Mouse (Mus musculus) monocyte, adult 2 months (primary cell): ENCODE results near the gene Acsl5.
A peak's percentile ranks its signal among the peaks of the same experiment; 100 is the strongest.

Source experiments
- DNase-seq, 2 experiments: peaks; one replicate each; pipeline ENCODE4 v3.0.0; 2022; ENCODE audit warnings: low spot score in 2 of 2, low read depth in 1 of 2

Acsl5 gene

DNA sequence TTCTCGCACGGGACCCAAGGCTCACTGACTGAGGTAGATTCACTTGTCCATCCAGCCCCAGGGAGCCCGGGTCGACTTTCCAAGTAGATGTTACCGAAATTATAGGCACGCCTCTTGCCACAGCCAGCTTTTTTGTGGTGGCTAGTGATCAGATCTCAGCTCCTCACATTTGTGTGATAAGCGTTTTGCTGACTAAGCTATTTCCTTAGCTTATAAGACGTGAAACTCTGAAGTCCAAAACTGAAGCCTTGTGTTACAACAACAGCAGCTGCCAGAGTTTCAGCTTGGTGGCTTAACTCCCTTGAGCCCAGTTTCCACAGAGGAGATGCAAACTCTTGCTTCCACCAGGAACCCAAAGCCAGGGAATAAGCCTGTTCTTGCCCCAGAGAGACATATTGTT, 70.9 kb downstream of the Acsl5 start:
- no peak for DNase-seq

DNA sequence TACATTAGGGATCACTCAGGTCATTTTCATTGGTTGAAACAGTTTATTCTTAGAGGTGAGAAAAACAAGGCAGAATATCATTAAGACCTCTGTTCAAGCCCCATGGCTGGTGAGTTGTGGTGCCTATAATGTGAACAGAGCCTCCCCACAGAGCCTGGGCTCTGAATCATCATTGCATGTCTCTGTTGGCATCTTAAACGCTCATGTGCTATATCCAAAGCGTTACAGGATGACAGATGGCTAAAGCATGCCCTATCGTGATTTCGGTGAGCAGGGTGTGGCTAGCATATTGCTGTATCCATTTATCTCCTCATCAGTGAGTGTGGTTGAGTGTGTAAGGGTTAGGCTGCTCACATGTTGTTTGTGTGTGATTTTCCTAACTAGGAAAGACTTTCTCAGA, 75.8 kb downstream of the Acsl5 start:
- no peak for DNase-seq

DNA sequence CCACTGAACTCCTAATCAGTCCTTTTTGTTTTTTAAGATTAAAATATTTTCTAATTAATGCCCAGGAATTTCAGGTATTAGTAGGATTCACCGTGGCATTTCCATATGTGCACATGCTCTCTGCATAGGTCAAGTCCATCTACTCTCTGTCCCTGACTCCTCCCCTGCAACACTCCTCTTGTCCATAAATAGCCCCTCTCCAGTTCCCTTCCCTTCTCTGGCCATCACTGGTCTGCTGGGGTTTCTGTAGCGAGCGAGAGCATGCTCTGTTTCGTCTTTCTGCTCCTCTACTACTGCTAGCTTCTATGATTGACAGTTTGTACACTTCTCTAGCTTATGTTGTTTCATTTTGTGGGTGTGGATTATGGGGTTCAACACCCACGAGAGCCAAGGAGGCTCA, 80.0 kb downstream of the Acsl5 start:
- DNase-seq, result no peak

DNA sequence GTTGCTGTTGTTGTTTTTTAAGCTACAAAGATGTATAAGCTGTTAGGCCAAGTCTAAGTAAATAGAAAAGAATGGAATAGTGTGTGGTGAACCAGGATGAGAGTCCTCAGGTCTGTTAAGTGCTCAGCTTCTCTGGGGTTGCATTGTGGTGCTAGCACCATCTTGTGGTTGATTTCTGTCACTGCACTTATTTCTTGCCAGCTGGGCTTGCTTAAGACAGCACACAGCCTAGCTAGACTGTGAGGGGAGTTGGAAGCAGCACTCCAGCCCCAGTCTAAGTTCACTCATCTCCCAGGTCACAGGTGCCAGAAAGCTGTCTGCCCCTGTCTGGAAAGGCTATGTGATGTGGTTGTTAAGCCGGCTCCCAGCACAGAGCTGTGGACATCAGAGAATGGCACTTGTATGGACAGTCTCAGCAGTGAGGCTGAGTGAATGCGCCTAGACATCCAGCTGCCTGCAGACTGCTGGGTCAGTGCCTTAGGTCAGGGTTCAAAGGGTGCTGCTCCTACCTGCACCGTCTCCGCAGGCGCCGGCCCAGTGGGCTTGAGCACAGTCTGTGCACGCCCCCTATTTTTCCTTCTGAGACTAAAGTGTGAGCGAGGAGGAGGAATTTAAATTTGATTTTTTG, 81.0 kb downstream of the Acsl5 start:
- DNase-seq, result peak in 1 of 2 experiments; percentile 34

DNA sequence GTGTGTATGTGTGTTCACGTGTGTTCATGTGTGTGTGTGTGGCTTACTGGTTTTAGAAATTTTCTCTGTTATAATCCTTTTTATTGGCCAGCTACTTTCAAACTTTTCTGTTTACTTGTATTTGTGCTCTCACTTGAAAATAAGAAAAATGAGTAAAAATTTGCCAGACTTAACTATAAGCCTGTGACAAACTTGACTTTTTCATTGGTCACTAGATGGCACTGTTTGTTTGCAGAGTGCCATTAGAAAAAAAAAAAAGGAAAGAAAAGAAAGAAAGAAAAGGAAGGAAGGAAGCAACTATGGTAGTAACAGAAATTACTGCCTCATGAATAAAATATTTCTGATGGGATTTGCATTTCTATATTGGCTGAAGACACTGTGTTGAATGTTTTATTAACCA, 84.1 kb downstream of the Acsl5 start:
- no peak for DNase-seq

DNA sequence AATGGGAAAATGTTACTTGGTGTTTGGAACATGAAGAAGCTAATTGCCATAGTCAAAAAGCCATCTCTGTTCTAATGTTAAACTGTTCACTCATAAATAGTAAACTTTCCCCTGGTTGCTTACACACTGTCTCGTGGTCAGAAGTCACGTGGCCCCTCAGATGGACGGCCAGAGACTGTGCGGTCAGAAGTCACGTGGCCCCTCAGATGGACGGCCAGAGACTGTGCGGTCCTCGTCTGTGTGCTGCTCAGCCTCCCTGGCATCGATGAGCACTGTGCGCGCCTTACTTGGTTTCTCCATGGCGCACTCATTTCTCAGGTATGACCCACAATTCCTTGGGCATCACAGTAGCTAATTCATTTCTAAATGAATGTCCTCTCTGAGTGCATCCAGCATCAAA, 84.7 kb downstream of the Acsl5 start:
- DNase-seq, result no peak

DNA sequence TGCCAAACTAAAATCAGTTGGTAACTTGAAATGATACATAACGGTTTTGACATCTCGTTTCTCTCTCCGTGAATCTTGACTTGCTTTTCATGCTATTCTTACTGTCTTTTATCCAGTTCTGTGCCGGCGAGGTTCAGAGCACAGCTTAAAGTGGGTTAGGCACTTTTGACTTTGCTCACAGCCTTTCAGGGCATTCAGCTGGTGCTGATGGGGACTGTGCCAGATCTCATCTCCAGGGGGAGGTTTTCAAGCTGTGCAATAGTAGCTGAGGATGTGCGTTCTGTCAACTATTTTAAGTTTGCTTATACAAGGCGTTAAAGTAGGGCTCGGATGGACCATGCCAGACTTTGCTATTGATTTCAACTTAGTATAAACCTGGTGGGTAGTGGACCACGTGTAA, 85.3 kb downstream of the Acsl5 start:
- no peak for DNase-seq

DNA sequence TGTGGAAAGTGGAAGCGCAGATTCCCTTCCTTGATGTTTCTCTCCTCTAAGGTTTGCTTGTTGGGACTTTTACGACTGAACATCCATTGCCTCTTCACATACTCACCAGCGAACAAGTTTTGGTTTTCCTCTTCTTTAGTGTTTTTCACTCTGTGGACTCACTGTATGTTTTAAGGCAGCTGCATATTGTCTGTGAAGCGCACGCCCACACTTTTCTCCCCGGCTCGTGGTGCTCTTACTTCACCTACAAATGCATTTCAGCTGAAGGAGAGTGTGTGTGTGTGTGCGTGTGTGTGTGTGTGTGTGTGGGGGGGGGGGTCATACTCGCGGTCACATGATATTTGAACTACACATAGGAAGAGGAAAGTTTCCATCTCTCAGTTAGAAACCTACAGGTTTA, 85.9 kb downstream of the Acsl5 start:
- no peak for DNase-seq

DNA sequence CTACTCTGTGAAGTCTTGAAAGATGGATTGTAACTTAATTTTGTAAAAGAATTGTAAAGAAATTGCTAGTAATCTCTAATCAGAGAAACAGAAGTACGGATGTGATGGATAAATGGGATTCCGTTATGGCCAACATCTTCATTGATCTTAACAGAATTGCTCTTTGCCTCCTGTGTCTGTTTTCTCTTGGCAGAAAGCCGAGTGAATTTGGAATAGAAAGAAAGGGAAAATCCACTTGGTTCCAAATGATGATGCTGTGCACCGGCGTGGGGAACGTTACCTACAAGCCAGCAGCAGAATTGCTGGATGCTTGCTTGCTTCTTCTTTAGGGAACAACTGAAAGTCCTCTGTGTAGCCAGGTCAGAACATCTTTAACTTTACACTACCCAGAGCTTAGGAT, 88.8 kb downstream of the Acsl5 start:
- DNase-seq, result no peak

DNA sequence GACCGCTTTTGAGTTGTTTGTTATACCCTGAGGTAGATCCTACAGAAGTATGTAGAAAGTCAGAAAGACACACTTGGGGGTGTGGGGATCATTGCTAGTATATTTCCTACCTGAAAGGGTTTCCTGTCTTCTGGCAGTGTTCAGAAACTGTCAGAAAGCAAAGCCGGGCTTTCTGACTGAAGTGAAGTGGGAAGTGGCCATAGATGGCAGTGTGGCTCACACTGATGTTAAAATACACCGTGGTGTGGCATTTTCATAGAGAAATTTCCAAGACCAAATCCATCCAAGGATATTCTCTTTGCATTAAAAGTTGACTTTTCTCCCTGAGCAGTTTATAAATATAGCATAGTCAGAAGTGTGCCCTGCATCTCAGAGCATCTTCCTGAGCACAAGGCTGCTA, 89.6 kb downstream of the Acsl5 start:
- no peak for DNase-seq

DNA sequence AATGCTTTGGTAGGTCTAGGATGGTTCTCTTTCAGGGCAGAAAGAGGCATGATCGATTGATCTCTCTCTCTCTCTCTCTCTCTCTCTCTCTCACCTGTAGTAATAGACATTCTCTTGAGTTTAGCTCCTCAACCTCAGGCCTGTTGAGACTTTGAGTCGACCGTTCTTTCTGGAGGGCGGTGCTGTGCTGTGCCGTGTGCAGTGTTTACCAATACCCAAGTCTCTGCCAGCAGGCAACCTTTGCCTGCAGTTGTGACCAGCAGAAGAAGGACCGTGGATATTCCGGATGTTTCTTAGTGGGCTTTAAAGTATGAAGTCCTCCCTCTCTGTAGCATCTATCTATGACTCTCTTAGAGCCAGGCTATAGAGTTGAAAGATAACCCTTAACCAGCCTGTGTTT, 90.7 kb downstream of the Acsl5 start:
- DNase-seq, result no peak

DNA sequence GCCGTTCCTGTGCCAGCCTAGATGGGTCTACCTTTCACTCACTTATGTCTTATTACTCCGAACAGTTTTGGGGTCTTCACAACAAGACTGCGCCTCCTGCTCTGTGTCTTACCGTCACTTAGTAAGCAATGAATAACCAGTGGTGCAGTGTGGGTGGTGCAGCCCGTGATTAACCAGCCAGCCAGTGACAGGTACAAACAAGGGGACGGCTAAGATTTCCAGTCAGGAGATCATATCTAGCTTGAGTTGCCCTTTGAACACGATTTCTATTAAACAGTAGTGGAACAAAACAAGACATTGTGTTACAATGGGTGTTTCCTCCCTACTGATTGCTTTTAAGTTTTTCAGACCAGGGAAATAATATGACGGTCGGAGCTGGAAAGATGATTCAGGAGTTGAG, 91.5 kb downstream of the Acsl5 start:
- DNase-seq, result no peak
